Mouse (Mus musculus): ENCODE results near the gene Drd4. TPM values are rescaled to one million over a fixed set of nuclear protein-coding genes. Genes with fewer than 3 reads are reported as not detected.

The Drd4 gene
- polyA plus RNA-seq, 1 experiment from 2014 or later = not detected

Other genes starting within 250 kb of the Drd4 start
- gene B4galnt4, start 230.9 kb upstream of the Drd4 start, polyA plus RNA-seq (2015; fragmentation: Nextera tagmentation; extraction: Ambion mirVana) = 0.45 and 0.46 TPM in 2 replicates
- 0.54 and 0.84 TPM in 2 replicates for gene Pkp3, start 213.8 kb upstream of the Drd4 start, polyA plus RNA-seq (2015; fragmentation: Nextera tagmentation; extraction: Ambion mirVana)
- 22.1 and 28.1 TPM in 2 replicates for gene Sigirr, start 191.4 kb upstream of the Drd4 start, polyA plus RNA-seq (2015; fragmentation: Nextera tagmentation; extraction: Ambion mirVana)
- 0.99 and 1.5 TPM in 2 replicates for gene Ano9, start 174.2 kb upstream of the Drd4 start, polyA plus RNA-seq (2015; fragmentation: Nextera tagmentation; extraction: Ambion mirVana)
- gene Ptdss2, start 169.6 kb upstream of the Drd4 start, polyA plus RNA-seq (2015; fragmentation: Nextera tagmentation; extraction: Ambion mirVana) = 138 and 140 TPM in 2 replicates
- 64.3 and 76.1 TPM in 2 replicates for gene Rnh1, start 119.1 kb upstream of the Drd4 start, polyA plus RNA-seq (2015; fragmentation: Nextera tagmentation; extraction: Ambion mirVana)
- gene Hras, start 98.0 kb upstream of the Drd4 start, polyA plus RNA-seq (2015; fragmentation: Nextera tagmentation; extraction: Ambion mirVana) = 83.0 and 98.2 TPM in 2 replicates
- 11.0 and 12.1 TPM in 2 replicates for gene Lrrc56, start 97.8 kb upstream of the Drd4 start, polyA plus RNA-seq (2015; fragmentation: Nextera tagmentation; extraction: Ambion mirVana)
- gene Lmntd2, start 77.9 kb upstream of the Drd4 start, polyA plus RNA-seq (2015; fragmentation: Nextera tagmentation; extraction: Ambion mirVana) = 0.60 and 0.91 TPM in 2 replicates
- 27.3 and 33.4 TPM in 2 replicates for gene Rassf7, start 76.1 kb upstream of the Drd4 start, polyA plus RNA-seq (2015; fragmentation: Nextera tagmentation; extraction: Ambion mirVana)
- 26.7 and 32.6 TPM in 2 replicates for gene Phrf1, start 63.2 kb upstream of the Drd4 start, polyA plus RNA-seq (2015; fragmentation: Nextera tagmentation; extraction: Ambion mirVana)
- 10.7 and 12.8 TPM in 2 replicates for gene Irf7, start 25.5 kb upstream of the Drd4 start, polyA plus RNA-seq (2015; fragmentation: Nextera tagmentation; extraction: Ambion mirVana)
- 0.46 and 0.47 TPM in 2 replicates for gene Cdhr5, start 15.2 kb upstream of the Drd4 start, polyA plus RNA-seq (2015; fragmentation: Nextera tagmentation; extraction: Ambion mirVana)
- gene Sct, start 12.9 kb upstream of the Drd4 start, polyA plus RNA-seq (2015; fragmentation: Nextera tagmentation; extraction: Ambion mirVana) = 0.35 and 0.47 TPM in 2 replicates
- 13.4 and 16.9 TPM in 2 replicates for gene Deaf1, start 35.7 kb downstream of the Drd4 start, polyA plus RNA-seq (2015; fragmentation: Nextera tagmentation; extraction: Ambion mirVana)
- gene Tmem80, start 35.7 kb downstream of the Drd4 start, polyA plus RNA-seq (2015; fragmentation: Nextera tagmentation; extraction: Ambion mirVana) = 14.8 and 15.8 TPM in 2 replicates
- 16.6 and 24.3 TPM in 2 replicates for gene Eps8l2, start 46.9 kb downstream of the Drd4 start, polyA plus RNA-seq (2015; fragmentation: Nextera tagmentation; extraction: Ambion mirVana)
- 409 and 415 TPM in 2 replicates for gene Taldo1, start 100.2 kb downstream of the Drd4 start, polyA plus RNA-seq (2015; fragmentation: Nextera tagmentation; extraction: Ambion mirVana)
- gene Gatd1, start 122.1 kb downstream of the Drd4 start, polyA plus RNA-seq (2015; fragmentation: Nextera tagmentation; extraction: Ambion mirVana) = 15.0 and 15.7 TPM in 2 replicates
- gene Cend1, start 137.5 kb downstream of the Drd4 start, polyA plus RNA-seq (2015; fragmentation: Nextera tagmentation; extraction: Ambion mirVana) = not detected in 2 replicates
- 18.7 and 20.5 TPM in 2 replicates for gene Slc25a22, start 145.9 kb downstream of the Drd4 start, polyA plus RNA-seq (2015; fragmentation: Nextera tagmentation; extraction: Ambion mirVana)
- 10.3 and 10.7 TPM in 2 replicates for gene Pidd1, start 152.0 kb downstream of the Drd4 start, polyA plus RNA-seq (2015; fragmentation: Nextera tagmentation; extraction: Ambion mirVana)
- gene Rplp2, start 155.4 kb downstream of the Drd4 start, polyA plus RNA-seq (2015; fragmentation: Nextera tagmentation; extraction: Ambion mirVana) = 591 and 741 TPM in 2 replicates
- 13.9 and 15.3 TPM in 2 replicates for gene Pnpla2, start 163.2 kb downstream of the Drd4 start, polyA plus RNA-seq (2015; fragmentation: Nextera tagmentation; extraction: Ambion mirVana)
- gene Cracr2b, start 169.1 kb downstream of the Drd4 start, polyA plus RNA-seq (2015; fragmentation: Nextera tagmentation; extraction: Ambion mirVana) = 3.9 and 5.2 TPM in 2 replicates
- gene Cd151, start 175.4 kb downstream of the Drd4 start, polyA plus RNA-seq (2015; fragmentation: Nextera tagmentation; extraction: Ambion mirVana) = 5.0 and 6.3 TPM in 2 replicates
- gene Polr2l, start 183.1 kb downstream of the Drd4 start, polyA plus RNA-seq (2015; fragmentation: Nextera tagmentation; extraction: Ambion mirVana) = 41.7 and 43.9 TPM in 2 replicates
- gene Tspan4, start 183.2 kb downstream of the Drd4 start, polyA plus RNA-seq (2015; fragmentation: Nextera tagmentation; extraction: Ambion mirVana) = 47.7 and 55.0 TPM in 2 replicates
- 25.2 and 27.9 TPM in 2 replicates for gene Chid1, start 247.9 kb downstream of the Drd4 start, polyA plus RNA-seq (2015; fragmentation: Nextera tagmentation; extraction: Ambion mirVana)

Data from liver, embryonic 15.5 days (tissue).